Mouse (Mus musculus): ENCODE results near the gene Palm3.

Palm3 gene

GRCm38 (mm10) chr8:84067047-84067573, 45.8 kb downstream of the Palm3 start:
- peak; percentile 92 for DNase-seq (ENCODE audit: low spot score)

- no peak for DNase-seq (ENCODE audit: low spot score)
Observed at GRCm38 (mm10) chr8:84067911-84068310, 46.6 kb downstream of the Palm3 start.

DNA sequence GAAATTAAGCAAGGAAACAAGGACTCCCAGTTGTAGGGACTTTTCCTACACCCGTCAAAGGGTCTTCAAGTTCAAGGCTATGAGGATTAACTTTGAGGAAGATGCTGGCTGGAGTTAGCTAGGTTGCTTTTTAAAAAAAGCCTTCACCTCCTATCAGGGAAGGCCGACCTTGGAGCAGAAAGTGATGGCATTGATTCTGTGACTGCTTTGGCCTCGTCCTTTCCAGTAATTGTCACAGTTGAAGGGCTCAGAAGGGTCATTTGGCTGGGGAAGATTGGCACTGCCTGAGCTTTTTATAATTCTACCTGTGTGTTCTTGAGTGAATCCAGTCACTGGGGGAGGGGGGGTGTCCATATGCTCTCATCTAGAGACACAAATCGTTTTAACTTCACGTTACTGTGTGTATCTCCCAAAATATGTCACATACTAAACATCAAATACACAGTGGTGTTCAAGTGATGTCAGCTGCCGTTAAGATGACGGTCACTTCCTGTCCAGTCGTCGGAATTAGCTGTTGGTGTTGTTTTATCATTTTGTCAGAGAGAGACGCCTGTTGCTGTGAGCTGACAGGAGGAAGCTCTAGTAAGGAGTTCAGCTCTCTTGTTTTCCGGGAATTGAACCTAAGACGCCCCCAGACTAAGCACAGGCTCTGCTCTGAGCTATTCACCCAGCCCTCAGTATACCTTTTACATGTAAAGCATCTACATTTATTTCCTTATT, 47.2 kb downstream of the Palm3 start:
- no peak for DNase-seq (ENCODE audit: low spot score)

- DNase-seq (ENCODE audit: low spot score) = no peak
Observed at GRCm38 (mm10) chr8:84069169-84069568, 47.9 kb downstream of the Palm3 start.

- DNase-seq (ENCODE audit: low spot score) = no peak
Observed at GRCm38 (mm10) chr8:84069750-84070149, 48.5 kb downstream of the Palm3 start.

- no peak for DNase-seq (ENCODE audit: low spot score)
Observed at GRCm38 (mm10) chr8:84070241-84070640, 49.0 kb downstream of the Palm3 start.

DNA sequence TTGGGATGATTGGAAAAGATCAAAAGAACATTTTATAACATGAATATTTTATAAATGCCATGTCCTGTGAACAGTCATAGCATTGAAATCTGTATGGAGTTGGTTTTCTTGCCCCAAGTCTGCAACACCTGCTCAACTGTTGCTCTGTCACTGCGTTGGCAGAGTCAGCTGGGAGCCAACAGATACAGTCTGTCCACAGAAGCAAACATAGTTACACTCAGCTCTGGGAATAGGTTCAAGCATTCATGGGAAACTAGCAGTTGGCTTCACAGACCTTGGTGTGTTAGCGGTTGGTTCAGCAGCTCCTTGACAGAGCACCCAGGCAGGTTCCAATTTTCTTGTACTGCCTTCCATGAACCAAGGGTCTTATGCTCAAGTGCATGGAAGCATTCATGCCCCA, 49.4 kb downstream of the Palm3 start:
- no peak for DNase-seq (ENCODE audit: low spot score)

DNA sequence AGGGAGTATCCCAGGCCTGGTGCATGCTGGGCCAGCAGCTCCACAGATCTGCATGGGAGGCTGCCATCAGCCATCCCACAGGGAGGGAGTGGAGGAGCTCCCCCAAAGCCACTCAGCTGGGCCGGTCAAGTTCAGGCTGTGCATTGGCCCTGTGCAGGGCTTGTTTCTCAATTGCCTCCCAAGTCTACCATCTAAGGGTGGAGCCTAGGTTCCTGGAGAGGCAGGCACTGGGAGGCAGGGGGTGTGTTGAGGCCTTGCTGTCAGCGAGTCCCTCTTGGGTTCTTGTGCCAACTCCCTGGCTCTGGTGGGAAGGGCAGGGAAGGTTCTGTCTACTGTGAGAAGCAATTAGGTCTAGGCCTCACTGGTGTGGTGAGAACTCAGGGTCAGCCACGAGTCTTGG, 50.6 kb downstream of the Palm3 start:
- no peak for DNase-seq (ENCODE audit: low spot score)

DNA sequence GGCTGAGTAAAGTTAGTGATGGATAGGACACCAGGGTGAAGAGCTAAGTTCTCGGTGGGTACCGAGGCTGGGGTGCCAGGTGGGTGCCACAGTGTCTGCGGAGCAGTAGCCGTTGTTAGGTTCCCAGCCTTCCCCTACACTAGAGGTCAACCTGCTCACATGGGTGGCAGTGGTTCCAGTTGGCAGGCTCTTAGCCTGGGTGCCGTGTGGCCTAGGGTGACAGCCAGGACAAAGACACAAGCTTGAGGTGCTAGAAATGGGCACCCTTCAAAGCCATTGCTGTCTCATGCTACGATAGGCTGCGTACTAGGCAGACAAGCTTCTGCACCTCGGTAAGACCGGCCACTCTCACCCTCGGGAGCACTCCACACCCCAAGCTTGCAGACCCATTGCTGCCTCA, 51.0 kb downstream of the Palm3 start:
- no peak for DNase-seq (ENCODE audit: low spot score)

GRCm38 (mm10) chr8:84073230-84073976, 52.1 kb downstream of the Palm3 start:
- DNase-seq (ENCODE audit: low spot score) = no peak

- DNase-seq (ENCODE audit: low spot score) = no peak
Observed at GRCm38 (mm10) chr8:84076412-84076811, 55.1 kb downstream of the Palm3 start.

- no peak for DNase-seq (ENCODE audit: low spot score)
Observed at GRCm38 (mm10) chr8:84076849-84077248, 55.6 kb downstream of the Palm3 start.

GRCm38 (mm10) chr8:84079206-84079605, 57.9 kb downstream of the Palm3 start:
- no peak for DNase-seq (ENCODE audit: low spot score)

All from retina, embryonic 14.5 days (tissue).